Mouse (Mus musculus) limb, embryonic 10.5 days (tissue): ENCODE results near the gene Gpr4. TPM values are rescaled to one million over a fixed set of nuclear protein-coding genes. Genes with fewer than 3 reads are reported as not detected.
A peak's percentile ranks its signal among the peaks of the same experiment; 100 is the strongest.

Experiments
- DNase-seq: peaks from one replicate; pipeline ENCODE4 v3.0.0-alpha.2; 2017; ENCODE audit warnings: low spot score
- H3K27ac ChIP-seq: fragments of 300-500 bp; sonication (generic); 2 replicates; pipeline ENCODE4 v1.5.1; 2016; ENCODE audit warnings: mild to moderate bottlenecking
- H3K27me3 ChIP-seq: fragments of 300-500 bp; sonication (generic); 2 replicates; pipeline ENCODE4 v1.6.1; 2016; ENCODE audit warnings: low read depth, mild to moderate bottlenecking; ENCODE audit not compliant: poor library complexity, severe bottlenecking
- H3K36me3 ChIP-seq: fragments of 300-500 bp; sonication (generic); 2 replicates; pipeline ENCODE4 v1.6.1; 2016; ENCODE audit warnings: mild to moderate bottlenecking, moderate library complexity
- H3K4me1 ChIP-seq: fragments of 300-500 bp; sonication (generic); 2 replicates; pipeline ENCODE4 v1.6.1; 2016
- H3K4me3 ChIP-seq: fragments of 300-500 bp; sonication (generic); 2 replicates; pipeline ENCODE4 v1.5.1; 2016; ENCODE audit warnings: mild to moderate bottlenecking, moderate library complexity
- H3K9me3 ChIP-seq: fragments of 300-500 bp; sonication (generic); replicated peaks from 2 replicates; pipeline ENCODE4 v1.6.1; 2016; ENCODE audit warnings: mild to moderate bottlenecking
- WGBS: fragments of 180-500 bp; shearing (Covaris S2); methylation state at CpG from one replicate; pipeline ENCODE4 v1.1.7; 2016; 5-methylcytosine and 5-hydroxymethylcytosine counted together
- polyA plus RNA-seq: library from polyadenylated mRNA; unstranded; fragments of >200 nt; fragmentation: Nextera tagmentation; extraction: Ambion mirVana; gene quantifications from 2 replicates; pipeline ENCODE4 v1.2.1, GENCODE M21; 2016

Gene Gpr4
- polyA plus RNA-seq, 1 experiment from 2014 or later, result 8.5 TPM

DNA sequence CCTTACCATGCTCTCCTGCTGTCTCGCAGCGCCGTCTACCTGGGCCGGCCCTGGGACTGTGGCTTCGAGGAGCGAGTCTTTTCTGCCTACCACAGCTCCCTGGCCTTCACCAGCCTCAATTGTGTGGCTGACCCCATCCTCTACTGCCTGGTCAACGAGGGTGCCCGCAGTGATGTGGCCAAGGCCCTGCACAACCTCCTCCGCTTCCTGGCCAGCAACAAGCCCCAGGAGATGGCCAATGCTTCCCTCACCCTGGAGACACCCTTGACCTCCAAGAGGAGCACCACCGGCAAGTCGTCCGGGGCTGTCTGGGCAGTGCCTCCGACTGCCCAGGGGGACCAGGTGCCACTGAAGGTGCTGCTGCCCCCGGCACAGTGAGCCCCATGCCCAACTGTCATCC is 10.5 kb downstream of the Gpr4 start:
- 89% methylated on average over 14 of the region's 14 CpGs for WGBS
- DNase-seq, result no peak
- Histone ChIP-seq H3K27me3 (no peaks in the 10 kb centered on the region), H3K27ac (no peak overlapping the region), H3K4me1 (peaks cover 21% of the 10 kb centered on the region), H3K36me3 (peaks cover 50% of the 10 kb centered on the region), H3K9me3 (no peaks in the 10 kb centered on the region), H3K4me3 (no peak overlapping the region)

DNA sequence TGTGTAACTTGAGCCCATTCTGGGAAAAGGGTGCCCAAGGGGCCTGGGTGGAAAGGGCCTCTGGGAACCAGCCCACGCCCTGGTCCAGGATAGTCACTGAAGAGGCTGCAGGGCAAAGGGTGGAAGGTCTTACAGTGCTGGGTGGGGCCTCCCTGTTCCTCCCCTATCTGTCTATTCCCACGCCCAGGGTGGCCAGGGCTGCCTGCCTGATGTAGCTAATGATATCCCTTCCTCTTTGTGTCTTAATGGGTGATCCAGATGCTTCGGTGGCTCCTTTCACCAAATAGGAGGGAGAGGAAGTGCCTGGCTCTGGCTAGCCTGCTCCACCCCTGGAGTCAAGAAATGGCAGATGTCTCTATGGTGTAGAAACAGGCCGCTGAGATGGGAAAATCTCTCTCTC is 12.6 kb downstream of the Gpr4 start:
- H3K36me3 ChIP-seq, result peaks cover 50% of the 10 kb centered on the region
- H3K4me1 ChIP-seq, result peaks cover 19% of the 10 kb centered on the region
- no peak overlapping the region for H3K27ac ChIP-seq
- H3K9me3 ChIP-seq, result no peaks in the 10 kb centered on the region
- WGBS, result 82% methylated on average over 4 of the region's 4 CpGs
- no peak overlapping the region for H3K4me3 ChIP-seq
- H3K27me3 ChIP-seq, result no peaks in the 10 kb centered on the region
- no peak for DNase-seq

DNA sequence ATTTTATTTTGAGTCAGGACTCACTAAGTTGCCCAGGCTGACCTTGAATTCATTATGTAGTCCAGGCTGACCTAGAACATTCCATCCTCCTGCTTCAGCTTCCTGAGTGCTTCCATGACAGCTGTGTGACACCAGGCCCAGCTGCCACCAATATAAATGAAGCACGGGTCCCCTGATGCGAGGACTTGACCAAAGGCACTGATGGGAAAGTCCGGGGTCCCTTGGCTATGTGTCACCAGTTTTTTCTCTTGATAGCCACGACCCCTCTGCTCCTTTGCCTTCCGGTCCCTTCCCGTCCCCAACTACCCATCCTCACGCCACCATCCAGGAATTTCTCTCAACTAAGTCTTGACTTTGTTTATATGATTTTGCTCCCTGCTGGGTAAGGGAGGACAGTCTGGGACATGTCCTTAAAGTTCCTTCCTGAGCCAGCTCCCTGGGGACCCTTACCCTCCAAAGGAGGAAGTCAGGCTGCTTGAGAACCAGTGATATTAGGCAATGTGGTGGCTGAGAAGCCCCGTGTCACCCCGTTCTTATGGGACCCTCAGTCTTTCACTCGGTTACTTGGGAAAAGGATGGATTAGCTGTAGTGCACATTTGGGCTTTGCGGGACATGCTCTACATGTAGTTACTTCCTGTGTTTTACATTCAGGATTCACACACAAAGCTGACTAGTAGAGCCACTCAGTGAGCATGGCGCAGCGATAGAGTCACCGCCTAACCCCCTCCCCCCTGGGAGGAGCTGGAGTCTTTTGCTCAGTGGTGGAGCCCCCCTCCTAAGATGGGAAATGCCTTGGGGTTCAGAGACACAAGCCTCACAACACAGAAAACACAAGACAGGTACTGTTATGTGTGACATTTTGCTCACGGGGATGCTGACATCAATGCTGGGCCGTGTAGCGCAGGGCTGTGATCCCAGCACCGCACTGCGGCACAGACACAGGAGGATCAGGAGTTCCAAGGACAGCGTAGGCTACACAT is 14.8 kb downstream of the Gpr4 start:
- no peaks in the 10 kb centered on the region for H3K9me3 ChIP-seq
- peaks cover 60% of the 10 kb centered on the region for H3K36me3 ChIP-seq
- WGBS, result 19% methylated on average over 20 of the region's 20 CpGs
- peak overlapping the region; percentile 68 for H3K4me3 ChIP-seq
- no peaks in the 10 kb centered on the region for H3K27me3 ChIP-seq
- DNase-seq, result no peak
- H3K27ac ChIP-seq, result peak overlapping the region; percentile 96
- H3K4me1 ChIP-seq, result peaks cover 22% of the 10 kb centered on the region

DNA sequence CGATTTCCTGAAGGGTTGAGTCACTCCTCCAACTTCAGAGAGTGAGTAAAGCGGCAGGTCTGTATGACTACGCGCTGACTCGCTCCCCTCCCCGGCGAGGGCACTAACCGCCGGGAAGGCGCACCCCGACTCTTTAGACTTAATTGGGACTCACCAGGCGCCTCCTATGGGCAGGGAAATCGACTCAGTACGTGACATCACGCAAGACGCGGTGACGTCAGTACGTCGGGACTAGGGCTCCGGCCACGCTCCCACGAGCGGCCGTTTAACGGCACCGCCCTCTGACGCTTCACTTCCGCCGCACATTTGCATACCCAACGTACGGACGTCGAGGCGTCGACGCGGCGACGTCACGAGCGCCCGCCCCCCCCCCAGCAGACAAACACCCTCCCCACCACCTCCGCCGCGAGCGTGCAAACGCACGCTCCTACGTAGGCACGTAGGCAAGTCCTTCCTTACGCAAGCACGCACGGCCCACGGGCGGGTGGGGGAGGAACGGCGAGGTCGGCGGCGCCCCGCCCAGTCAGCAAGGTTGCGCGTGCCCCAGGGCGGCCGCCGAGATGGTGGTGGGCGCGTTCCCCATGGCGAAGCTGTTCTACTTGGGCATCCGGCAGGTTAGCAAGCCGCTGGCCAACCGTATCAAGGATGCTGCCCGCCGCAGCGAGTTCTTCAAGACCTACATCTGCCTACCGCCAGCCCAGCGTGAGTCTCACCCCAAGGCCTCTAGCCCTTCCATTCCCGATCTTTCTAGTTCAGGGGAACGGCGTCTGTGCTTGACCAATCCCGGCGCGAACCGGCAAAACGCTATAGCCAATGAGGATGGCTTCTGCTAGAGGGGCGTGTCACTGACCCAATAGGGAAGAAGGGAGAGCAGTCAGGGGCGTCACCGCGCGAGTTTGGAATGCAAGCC is 15.8 kb downstream of the Gpr4 start, which contains the start of gene Opa3:
TSS of gene Opa3 (plus strand) at position 452 of the 910 bp plus-strand sequence.
- H3K36me3 ChIP-seq, result peaks cover 55% of the 10 kb centered on the region
- peaks cover 22% of the 10 kb centered on the region for H3K4me1 ChIP-seq
- H3K9me3 ChIP-seq, result no peaks in the 10 kb centered on the region
- peak; percentile 100 for DNase-seq
- peak within 1 kb of the TSS; percentile 96 for H3K27ac ChIP-seq
- no peaks in the 10 kb centered on the region for H3K27me3 ChIP-seq
- WGBS, result under 1% methylated on average over 90 of the region's 91 CpGs
- peak within 1 kb of the TSS; percentile 68 for H3K4me3 ChIP-seq

DNA sequence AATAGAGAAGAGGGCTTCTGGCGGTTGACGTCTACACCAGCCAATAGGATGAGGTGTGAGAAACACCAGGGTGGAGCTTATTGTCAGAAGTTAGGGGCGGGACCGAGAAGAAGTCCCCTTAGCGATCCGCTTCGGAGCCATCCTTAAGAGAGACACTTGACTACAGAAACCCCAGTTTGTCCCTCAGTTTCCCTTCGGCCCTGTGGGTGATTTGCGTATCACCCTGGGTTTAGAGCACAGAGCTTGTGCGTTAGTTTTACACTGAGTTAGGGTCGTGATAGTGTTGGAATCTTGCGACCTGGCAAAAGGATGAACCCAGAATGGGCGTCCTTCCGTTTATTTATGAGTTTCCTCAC is 16.4 kb downstream of the Gpr4 start:
- Histone ChIP-seq H3K4me1 (peaks cover 22% of the 10 kb centered on the region), H3K9me3 (no peaks in the 10 kb centered on the region), H3K36me3 (peaks cover 52% of the 10 kb centered on the region), H3K4me3 (peak overlapping the region; percentile 68), H3K27ac (peak overlapping the region; percentile 96), H3K27me3 (no peaks in the 10 kb centered on the region)
- WGBS, result under 1% methylated on average over 14 of the region's 14 CpGs
- DNase-seq, result no peak

DNA sequence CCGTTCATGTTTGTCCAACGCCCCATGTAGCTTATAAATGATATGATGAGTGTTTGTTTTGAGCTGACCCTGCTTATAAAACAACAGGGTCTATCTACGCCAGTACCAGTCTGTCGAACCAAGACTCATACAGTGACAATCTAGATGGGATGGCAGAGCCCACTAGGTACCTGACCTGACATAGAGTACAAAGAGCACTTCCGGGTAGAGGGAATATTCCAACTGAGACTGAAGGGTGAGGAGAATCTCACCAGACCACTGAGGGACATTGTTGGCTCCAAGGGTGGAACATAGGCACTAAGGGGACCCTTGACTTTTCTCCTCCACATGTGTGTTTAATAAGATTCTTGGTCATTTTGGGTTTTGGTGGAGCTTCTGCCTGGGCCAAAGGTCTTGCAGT is 17.1 kb downstream of the Gpr4 start:
- 50% methylated on average over 5 of the region's 5 CpGs for WGBS
- peaks cover 22% of the 10 kb centered on the region for H3K4me1 ChIP-seq
- no peaks in the 10 kb centered on the region for H3K27me3 ChIP-seq
- DNase-seq, result no peak
- peaks cover 49% of the 10 kb centered on the region for H3K36me3 ChIP-seq
- H3K4me3 ChIP-seq, result peak overlapping the region; percentile 68
- H3K27ac ChIP-seq, result peak overlapping the region; percentile 96; the same call in 1 of the 2 replicates
- no peaks in the 10 kb centered on the region for H3K9me3 ChIP-seq

DNA sequence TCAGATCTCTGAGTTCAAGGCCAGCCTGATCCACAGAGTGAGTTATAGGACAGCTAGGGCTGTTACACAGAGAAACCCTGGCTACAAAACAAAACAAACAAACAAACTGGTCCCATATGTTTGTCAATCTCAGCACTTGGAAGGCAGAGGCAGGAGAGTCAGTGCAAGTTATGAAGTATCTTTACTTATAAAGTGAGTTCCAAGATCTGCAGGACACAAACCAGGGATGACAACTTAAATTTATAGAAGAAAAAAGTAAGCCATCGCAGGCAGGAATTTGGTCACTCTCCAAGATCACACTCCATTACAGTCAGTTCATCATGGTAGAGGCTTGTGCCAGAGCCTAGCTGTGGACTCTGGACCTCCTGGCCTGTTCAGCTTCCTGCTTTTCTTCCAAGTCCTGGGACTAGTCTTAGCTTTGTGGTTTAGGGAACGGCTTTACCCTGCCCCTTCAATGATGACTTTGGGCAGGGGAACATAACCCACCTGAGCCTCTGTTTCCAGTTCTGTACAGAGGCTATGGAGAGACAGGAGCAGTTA is 17.8 kb downstream of the Gpr4 start:
- WGBS, result 96% methylated on average over 2 of the region's 2 CpGs
- Histone ChIP-seq H3K27ac (no peak overlapping the region), H3K4me3 (no peak overlapping the region; the same call in 1 of the 2 replicates), H3K4me1 (peaks cover 22% of the 10 kb centered on the region), H3K9me3 (no peaks in the 10 kb centered on the region), H3K27me3 (no peaks in the 10 kb centered on the region), H3K36me3 (peaks cover 47% of the 10 kb centered on the region)
- no peak for DNase-seq

DNA sequence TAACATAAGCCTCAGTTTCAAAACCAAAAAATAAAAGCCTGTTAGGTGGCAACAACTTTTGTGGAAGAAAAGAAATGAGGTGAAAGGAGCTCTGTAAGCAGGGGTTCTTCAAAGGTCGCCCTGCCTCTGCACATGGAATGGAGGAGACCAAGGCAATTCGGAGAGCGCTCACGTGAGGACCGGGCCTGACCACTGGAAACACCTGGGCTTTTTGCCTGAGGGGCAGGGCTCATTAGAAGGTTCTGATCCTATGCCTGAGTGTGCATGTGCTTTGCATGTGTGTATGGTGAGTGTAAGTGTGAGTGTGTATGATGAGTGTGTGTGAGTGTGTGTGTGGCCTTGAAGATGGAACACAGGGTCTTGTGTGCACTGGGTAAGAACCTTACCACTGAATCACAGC is 18.6 kb downstream of the Gpr4 start:
- H3K27ac ChIP-seq, result no peak overlapping the region
- H3K4me1 ChIP-seq, result peaks cover 22% of the 10 kb centered on the region
- no peak overlapping the region; the same call in 1 of the 2 replicates for H3K4me3 ChIP-seq
- H3K27me3 ChIP-seq, result no peaks in the 10 kb centered on the region
- peaks cover 39% of the 10 kb centered on the region for H3K36me3 ChIP-seq
- WGBS, result 96% methylated on average over 5 of the region's 5 CpGs
- no peaks in the 10 kb centered on the region for H3K9me3 ChIP-seq
- no peak for DNase-seq

DNA sequence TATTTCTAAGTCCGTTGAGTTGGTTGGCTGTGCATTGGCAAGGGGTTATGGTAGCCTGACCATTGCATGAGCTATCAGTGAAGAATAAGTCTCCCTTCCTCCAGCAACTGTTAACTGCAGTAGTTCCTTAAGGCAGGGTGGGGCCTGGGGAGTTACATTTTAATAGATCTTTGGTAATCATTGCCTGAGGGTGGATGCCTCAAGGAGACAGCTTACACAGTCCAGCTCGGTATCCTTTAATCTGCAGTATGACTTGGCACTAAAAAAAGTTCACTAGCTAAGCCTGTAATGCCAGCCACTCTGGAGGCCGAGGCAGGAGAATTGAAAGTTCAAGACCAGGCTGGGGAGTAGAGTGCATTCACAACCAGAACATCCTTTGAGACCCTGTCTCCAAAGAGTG is 19.5 kb downstream of the Gpr4 start:
- H3K4me3 ChIP-seq, result no peak overlapping the region
- H3K36me3 ChIP-seq, result peaks cover 36% of the 10 kb centered on the region
- DNase-seq, result no peak
- H3K27me3 ChIP-seq, result no peaks in the 10 kb centered on the region
- no peak overlapping the region for H3K27ac ChIP-seq
- WGBS, result 91% methylated on average over 3 of the region's 3 CpGs
- H3K4me1 ChIP-seq, result peaks cover 19% of the 10 kb centered on the region
- H3K9me3 ChIP-seq, result no peaks in the 10 kb centered on the region

DNA sequence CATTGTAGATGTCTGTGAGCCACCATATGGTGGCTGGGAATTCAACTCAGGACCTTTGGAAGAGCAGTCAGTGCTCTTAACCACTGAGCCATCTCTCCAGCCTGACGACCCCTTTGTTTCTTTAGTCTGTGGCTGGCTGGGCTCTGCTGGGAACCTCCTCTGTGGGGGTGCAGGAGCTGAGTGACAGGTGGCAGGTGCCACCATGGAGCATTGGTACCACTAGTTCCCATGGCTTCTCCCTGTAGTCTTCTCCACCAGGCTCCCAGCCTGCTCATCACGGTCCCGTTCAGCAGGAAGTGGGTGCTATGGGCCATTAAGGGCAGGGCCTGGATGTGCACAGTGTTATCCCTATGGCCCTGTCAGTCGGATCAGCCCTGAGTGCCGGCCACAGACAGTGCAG is 22.3 kb downstream of the Gpr4 start:
- H3K4me1 ChIP-seq, result peaks cover 7% of the 10 kb centered on the region
- WGBS, result 84% methylated on average over 5 of the region's 5 CpGs
- H3K4me3 ChIP-seq, result no peak overlapping the region
- no peak for DNase-seq
- no peak overlapping the region for H3K27ac ChIP-seq
- no peaks in the 10 kb centered on the region for H3K27me3 ChIP-seq
- peaks cover 36% of the 10 kb centered on the region for H3K36me3 ChIP-seq
- no peaks in the 10 kb centered on the region for H3K9me3 ChIP-seq

DNA sequence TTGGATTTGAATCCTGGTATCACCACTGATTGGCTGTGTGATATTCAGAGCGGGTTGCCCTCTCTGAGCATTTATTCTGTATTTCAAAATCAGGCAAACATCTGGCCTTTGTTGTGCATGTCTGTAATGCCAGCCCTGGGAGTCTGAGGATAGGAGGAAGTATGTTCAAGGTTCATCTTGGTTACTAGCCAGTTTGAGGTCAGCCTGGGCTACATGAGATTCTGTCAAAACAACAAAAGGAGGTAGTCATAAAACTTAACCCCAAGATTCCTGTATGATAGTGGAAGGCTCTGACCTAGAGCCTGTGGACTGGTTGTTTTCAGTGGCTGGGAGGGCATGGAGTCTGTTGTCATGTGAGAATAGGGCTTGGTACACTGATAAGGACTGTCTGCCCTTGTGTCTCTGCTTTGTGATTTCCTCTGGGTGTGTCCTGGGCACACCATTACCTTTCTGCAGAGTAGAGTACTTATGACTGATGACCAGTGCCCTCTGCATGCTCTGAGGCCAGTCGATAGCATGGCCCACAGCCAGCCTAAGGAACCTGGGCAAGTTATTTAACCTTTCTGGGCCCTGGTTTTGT is 22.8 kb downstream of the Gpr4 start:
- Histone ChIP-seq H3K4me3 (no peak overlapping the region), H3K36me3 (peaks cover 34% of the 10 kb centered on the region), H3K27me3 (no peaks in the 10 kb centered on the region), H3K9me3 (no peaks in the 10 kb centered on the region), H3K4me1 (0 out of 2 replicates have a peak, but pooled peaks cover 4% of the 10 kb centered on the region), H3K27ac (no peak overlapping the region)
- DNase-seq, result no peak
- WGBS, result 95% methylated on average over 2 of the region's 2 CpGs

DNA sequence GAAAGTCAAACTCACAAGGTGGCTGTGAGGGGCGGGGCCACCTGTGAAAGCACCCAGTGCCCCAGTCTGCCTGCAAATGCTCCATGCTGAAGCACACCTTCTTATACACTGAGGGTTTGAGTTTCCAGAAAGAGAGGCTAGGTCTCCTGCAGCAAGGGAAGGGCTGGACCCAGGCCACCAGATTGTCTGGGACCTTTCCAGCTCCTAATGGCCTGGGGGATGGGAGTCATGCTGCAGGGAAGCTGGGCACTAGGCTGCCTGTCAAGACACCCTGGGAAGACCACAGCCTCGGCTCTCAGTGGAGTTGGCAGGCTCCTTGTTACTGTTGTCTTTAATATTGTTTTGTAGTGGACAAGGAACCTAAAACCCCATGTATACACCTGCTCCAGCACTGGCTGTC is 24.1 kb downstream of the Gpr4 start:
- no peak for DNase-seq
- WGBS, result 80% methylated on average over 2 of the region's 2 CpGs
- Histone ChIP-seq H3K27ac (no peak overlapping the region), H3K9me3 (no peaks in the 10 kb centered on the region), H3K36me3 (peaks cover 32% of the 10 kb centered on the region), H3K4me1 (0 out of 2 replicates have a peak, but pooled peaks cover 7% of the 10 kb centered on the region), H3K4me3 (no peak overlapping the region), H3K27me3 (no peaks in the 10 kb centered on the region)
